Mouse (Mus musculus): ENCODE results near the gene Iqcg. TPM values are rescaled to one million over a fixed set of nuclear protein-coding genes. Genes with fewer than 3 reads are reported as not detected.
"Not testable (repeated sequence)": the region's sequence is repeated elsewhere in the genome, so short reads cannot be mapped to it uniquely, and the experiment has no call there.

The Iqcg gene
- total RNA-seq (2015) = 0.14 TPM in 1 of 2 replicates, not detected in the other
- 0.15 and 0.53 TPM in 2 replicates for total RNA-seq (2017)

DNA sequence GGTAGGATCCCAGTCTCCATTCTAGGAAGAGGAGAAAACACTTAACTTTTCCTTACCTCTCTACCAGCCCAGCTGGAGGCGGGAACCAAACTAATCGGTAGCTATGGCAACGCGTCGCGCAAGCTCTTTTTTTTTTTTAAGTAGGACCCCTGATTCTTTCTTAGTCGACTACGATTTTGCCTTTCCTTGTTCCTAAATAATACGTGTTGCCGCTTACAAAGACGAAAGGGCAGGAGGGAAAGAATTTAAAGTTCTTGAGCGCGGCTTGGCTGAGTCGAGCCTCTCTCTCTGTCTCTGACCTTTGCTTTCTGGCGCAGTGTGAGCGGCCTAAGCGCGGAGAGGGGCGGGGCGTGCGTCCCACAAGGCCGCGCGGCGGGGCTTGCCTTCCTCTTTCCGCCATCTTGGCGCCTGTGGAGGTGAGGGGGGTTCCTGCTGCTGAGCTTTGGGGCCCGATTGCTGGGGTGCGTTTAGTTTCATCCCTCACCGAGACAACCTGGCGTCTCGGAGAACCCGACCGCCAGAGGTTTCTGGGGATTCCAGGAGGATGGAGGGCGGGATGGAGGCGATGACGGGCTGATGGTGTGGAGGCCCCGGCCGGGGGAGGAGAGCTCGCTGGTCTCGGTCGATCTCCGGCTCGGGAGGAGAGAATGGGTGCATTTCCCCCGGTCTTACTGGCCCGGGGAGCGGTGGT lies at the start of gene Iqcg, which contains the start of gene Rpl35a:
Gene Iqcg (minus strand): TSS at position 124 of the 691 bp plus-strand sequence.
Gene Rpl35a (plus strand): TSS at position 359 of the 691 bp plus-strand sequence.
- peak; percentile 96 for ATAC-seq (ENCODE audit: poor library complexity, severe bottlenecking)

DNA sequence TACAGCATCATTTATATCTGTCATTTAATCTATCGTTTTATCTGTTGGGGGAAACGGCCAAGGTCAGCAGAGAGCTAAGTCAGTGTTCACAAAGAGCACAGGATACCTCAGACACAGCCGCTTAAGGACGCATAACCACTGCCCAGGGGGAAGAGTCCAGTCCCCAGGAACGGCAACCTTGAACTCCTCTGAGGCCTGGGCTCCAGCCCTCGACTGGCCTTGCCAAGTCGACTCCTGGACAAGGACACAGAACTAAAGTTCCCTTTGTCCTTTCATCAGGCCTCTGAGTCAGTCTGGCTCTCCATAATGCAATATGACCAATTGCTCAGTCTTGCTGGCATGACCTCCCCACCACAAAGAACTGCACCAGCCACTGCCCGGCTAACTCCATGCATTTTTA lies 29.6 kb upstream of the Iqcg start:
- no peak for ATAC-seq (ENCODE audit: poor library complexity, severe bottlenecking)

GRCm38 (mm10) chr16:33083996-33084395 lies 28.0 kb upstream of the Iqcg start:
- ATAC-seq (ENCODE audit: poor library complexity, severe bottlenecking) = no peak

DNA sequence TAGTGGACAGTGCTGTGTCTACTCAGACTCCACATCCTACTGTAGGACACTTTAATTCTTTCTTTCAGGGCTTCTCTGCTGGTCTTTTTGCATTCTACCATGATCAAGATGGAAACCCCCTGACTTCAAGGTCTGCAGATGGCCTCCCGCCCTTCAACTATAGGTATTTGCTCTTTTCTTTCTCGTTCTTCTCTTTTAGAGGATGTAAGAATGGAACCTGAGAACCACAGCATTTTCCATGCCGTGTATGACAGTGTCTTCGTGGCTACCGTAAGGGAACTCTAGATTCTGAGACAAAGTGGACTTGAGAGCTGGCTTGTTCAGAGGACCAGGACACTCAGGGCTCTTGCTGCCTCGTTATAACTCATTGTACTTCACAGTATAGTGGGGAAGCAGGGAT lies 26.9 kb upstream of the Iqcg start:
- ATAC-seq (ENCODE audit: poor library complexity, severe bottlenecking) = no peak

DNA sequence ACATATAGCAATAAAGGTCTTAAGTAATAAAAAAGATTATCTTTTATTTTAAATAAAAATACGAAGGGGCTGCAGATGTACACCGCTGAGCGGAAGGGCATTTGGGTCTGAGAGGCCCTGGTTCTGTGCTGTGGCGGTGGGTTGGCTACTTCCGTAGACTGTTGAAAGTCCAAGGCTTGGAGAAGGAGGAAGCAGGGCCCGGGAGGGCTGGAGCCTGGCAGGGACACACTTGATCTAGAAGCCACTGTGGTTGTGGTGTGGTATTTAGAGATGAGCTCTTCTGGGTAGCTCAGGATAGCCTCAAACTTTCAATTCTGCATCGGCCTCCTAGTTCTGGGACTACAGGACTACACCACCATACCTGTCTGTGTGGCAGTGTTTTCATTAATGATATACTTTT lies 24.0 kb upstream of the Iqcg start:
- ATAC-seq (ENCODE audit: poor library complexity, severe bottlenecking) = peak; percentile 65

- ATAC-seq (ENCODE audit: poor library complexity, severe bottlenecking) = peak; percentile 78
Observed at GRCm38 (mm10) chr16:33077069-33077627, 21.1 kb upstream of the Iqcg start.

DNA sequence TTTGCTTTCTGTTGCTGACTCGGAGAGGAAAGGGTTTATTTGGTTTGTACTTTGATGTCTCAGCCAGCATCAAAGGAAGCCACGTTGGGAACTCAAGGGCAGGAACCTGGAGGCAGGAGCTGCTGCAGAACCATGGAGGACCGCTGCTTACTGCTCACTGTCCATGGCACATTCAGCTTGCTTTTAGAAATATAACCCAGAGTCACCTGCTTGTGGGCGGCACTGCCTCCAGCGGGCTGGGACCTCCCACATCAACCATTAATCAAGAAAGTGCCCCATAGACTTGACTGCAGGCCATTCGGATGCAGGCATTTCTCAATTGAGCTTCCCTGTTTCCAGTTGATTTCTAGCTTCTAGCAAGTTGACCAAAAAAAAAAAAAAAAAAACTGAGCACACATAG lies 20.1 kb upstream of the Iqcg start:
- no peak for ATAC-seq (ENCODE audit: poor library complexity, severe bottlenecking)

DNA sequence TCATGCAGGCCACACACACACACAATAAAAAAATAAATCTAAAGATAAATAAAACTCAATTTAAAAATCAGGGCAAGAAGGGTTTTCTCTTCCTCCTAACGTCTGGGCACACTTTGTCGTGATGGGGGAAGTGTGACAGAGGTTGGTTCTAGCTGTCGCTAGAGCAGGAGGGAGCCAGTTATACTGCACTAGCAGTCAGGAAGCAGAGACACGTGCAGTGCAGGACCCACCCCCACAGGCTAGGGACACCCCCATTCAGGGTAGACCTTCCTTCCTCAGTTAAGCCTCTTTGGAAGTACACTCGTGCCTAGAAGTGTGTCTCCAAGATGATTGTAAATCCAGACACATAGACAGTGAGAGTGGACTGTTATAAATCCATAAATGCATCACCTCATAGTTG lies 18.9 kb upstream of the Iqcg start:
- no peak for ATAC-seq (ENCODE audit: poor library complexity, severe bottlenecking)

DNA sequence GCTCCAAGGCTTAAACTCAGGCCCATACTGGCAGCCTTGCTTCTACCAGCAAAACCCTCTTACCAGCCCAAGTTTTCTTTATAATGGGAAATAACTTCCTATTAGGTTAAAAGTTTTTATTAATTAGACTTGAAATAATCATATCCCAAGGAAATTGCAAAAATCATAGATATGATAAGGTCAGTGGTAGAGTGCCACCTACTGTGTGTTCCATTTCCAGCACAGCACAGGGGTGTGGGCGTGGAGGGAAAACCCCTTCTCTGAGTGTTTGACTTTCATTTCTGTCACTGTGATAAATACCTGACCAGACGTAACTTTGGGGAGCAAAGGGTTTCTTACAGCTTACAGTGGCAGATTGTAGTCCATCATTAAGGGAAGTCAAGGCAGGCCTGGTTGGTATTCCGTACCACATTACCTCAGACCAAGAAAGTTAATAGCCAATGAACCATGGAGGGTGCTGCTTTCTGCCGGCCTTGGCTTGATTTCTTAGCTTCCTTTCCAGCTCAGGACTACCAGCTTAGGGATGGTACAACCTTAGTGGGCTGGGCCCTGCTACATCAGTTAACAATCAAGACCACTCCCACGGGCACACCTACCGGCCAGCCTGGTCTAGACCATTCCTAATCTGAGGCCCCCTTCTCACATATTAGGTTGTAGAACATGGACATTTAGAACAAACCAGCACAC lies 17.0 kb upstream of the Iqcg start:
- ATAC-seq (ENCODE audit: poor library complexity, severe bottlenecking) = no peak

GRCm38 (mm10) chr16:33070928-33071327 lies 14.9 kb upstream of the Iqcg start:
- no peak for ATAC-seq (ENCODE audit: poor library complexity, severe bottlenecking)

DNA sequence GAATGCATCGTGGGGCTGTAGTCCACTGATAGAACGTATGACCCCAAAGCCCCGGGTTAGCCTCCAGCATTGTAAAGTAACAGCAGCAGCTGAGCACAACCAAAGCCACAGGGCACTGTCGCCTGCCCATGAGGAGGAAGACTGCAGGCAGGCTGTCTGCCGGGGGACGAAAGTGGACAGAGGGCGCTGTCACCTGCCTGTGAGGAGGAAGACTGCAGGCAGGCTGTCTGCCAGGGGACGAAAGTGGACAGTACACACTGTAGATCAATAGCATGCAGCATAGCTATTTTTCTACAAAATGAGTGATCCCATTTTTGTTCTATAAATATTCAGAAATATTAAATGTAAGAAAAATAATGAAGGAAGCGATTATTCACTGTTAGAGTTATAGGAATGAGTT lies 8.6 kb upstream of the Iqcg start:
- ATAC-seq (ENCODE audit: poor library complexity, severe bottlenecking) = no peak

- ATAC-seq (ENCODE audit: poor library complexity, severe bottlenecking) = no peak
Observed at GRCm38 (mm10) chr16:33063267-33063666, 7.2 kb upstream of the Iqcg start.

DNA sequence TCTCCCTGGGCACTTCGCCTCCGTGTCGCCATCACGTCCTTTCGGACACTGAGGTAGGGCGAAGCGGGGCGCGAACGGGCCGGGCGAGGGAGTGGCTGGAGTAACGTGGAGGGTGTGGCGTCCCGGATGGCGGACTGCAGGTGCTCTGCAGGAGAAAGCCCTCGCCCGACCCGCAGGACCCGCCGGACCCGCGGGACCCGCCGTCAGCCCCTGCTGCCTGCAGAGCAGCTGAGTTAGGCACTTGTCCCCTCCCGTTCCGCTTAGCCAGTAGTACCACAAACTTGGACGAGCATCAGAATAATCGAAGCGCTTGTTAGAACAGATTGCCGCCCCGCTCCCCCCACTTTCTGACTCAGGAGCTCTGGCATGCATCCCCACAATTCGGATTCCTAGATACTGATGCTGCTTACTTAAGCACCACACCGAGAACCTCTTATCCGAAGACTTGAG lies 6.7 kb upstream of the Iqcg start:
- ATAC-seq (ENCODE audit: poor library complexity, severe bottlenecking) = peak; percentile 22

- peak; percentile 99 for ATAC-seq (ENCODE audit: poor library complexity, severe bottlenecking)
Observed at GRCm38 (mm10) chr16:33062024-33062681, 6.1 kb upstream of the Iqcg start, which contains the start of gene Lmln. TSS of gene Lmln (plus strand) at chr16:33062521.

DNA sequence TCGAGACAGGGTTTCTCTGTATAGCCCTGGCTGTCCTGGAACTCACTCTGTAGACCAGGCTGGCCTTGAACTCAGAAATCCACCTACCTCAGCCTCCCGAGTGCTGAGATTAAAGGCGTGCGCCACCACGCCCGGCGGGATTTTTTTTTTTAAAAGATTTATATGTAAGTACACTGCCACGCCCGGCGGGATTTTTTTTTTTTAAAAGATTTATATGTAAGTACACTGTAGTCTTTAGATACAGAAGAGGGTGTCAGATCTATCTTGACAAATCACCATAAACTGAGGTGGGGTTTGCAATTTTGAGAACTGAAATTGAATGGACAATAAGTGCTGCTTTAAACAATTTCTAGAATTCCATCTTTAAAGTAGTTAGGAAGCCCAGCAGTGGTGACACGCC lies 5.4 kb upstream of the Iqcg start:
- no peak for ATAC-seq (ENCODE audit: poor library complexity, severe bottlenecking)

DNA sequence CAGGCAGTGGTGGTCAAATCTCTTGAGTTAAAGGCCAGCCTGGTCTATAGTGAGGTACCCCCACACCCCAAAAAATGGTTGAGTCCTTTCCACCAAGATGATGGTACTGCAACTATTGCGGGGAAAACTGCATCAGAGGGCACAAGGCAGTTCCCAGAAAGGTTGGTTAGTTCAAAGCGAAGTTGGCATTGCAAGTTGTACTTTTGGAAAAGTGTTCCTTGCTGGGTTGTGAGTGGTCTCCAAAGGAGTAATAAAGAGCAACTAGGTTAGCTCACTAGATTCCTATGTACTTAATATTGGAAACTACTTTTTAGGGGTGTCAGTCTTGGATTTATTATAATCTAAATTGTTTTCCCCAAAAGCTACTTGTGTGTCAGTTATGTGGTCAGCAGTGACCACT lies 4.9 kb upstream of the Iqcg start:
- no peak for ATAC-seq (ENCODE audit: poor library complexity, severe bottlenecking)

- no peak for ATAC-seq (ENCODE audit: poor library complexity, severe bottlenecking)
Observed at GRCm38 (mm10) chr16:33059471-33059870, 3.5 kb upstream of the Iqcg start.

GRCm38 (mm10) chr16:33058656-33059055 lies 2.6 kb upstream of the Iqcg start:
- not testable (repeated sequence) for ATAC-seq (ENCODE audit: poor library complexity, severe bottlenecking)

GRCm38 (mm10) chr16:33058033-33058432 lies 2.0 kb upstream of the Iqcg start:
- no peak for ATAC-seq (ENCODE audit: poor library complexity, severe bottlenecking)

DNA sequence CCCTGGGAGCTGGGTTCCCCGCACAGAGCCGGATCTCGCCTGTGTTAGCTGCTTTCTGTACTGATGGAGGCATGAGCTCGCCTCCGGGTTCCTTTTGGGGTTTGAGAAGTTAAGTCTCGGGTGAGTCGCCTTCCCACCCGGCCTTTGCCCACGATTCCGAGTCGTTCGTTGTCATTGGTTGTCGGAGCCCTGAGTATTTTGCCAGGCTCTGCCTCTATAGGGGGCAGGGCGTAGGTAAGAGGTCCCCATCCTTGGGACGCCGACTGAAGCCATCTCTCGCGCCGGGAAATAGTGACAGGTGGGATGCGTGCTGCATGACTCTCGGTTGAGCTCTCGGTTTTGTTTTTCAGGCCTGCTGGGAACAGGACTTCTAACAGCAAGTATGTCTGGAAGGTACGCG lies 768 bp upstream of the Iqcg start:
- no peak; the same call in 1 of the 2 replicates for ATAC-seq (ENCODE audit: poor library complexity, severe bottlenecking)

DNA sequence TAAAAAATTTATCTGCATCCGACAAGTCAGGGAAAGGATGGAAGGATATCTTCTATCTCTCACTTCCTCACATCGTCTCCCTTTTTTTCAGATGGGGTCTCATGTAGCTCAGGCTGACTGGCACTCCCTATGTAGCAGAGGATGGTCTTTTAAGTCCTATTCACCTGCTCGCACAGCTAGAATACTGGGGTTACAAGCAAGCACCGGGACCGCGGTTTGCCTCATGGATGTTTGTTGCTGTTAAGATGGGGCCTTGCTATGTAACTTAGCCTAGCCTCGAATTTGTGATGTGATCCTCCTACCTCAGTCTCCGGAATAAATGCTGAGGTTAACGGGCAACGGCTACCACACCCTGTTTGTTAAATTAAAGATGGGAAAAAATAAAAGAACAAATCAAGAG lies 363 bp downstream of the Iqcg start:
- no peak for ATAC-seq (ENCODE audit: poor library complexity, severe bottlenecking)

Measured in megakaryocyte, adult 5-6 weeks (primary cell).